Mouse (Mus musculus) skeletal muscle tissue, adult 2 months (tissue): ENCODE results near the gene Zfp239.

Experiments
- DNase-seq: peaks from one replicate; pipeline ENCODE4 v3.0.0-alpha.2; 2012; ENCODE audit warnings: low read depth, low spot score

The Zfp239 gene

GRCm38 (mm10) chr6:117878700-117879407 lies 17.0 kb downstream of the Zfp239 start:
- peak; percentile 94 for DNase-seq

GRCm38 (mm10) chr6:117879408-117880115 lies 17.7 kb downstream of the Zfp239 start:
- peak; percentile 99 for DNase-seq

- no peak for DNase-seq
Observed at GRCm38 (mm10) chr6:117880394-117880838, 18.5 kb downstream of the Zfp239 start.

GRCm38 (mm10) chr6:117881229-117881628 lies 19.3 kb downstream of the Zfp239 start:
- DNase-seq = no peak

- no peak for DNase-seq
Observed at GRCm38 (mm10) chr6:117881997-117882396, 20.1 kb downstream of the Zfp239 start.

GRCm38 (mm10) chr6:117885943-117886342 lies 24.0 kb downstream of the Zfp239 start:
- DNase-seq = no peak

- DNase-seq = no peak
Observed at GRCm38 (mm10) chr6:117888032-117888431, 26.1 kb downstream of the Zfp239 start.

GRCm38 (mm10) chr6:117888642-117889096 lies 26.8 kb downstream of the Zfp239 start:
- no peak for DNase-seq

GRCm38 (mm10) chr6:117890257-117890656 lies 28.4 kb downstream of the Zfp239 start:
- no peak for DNase-seq

GRCm38 (mm10) chr6:117891369-117892160 lies 29.7 kb downstream of the Zfp239 start:
- DNase-seq = no peak

GRCm38 (mm10) chr6:117892386-117892785 lies 30.5 kb downstream of the Zfp239 start:
- no peak for DNase-seq

GRCm38 (mm10) chr6:117893435-117893834 lies 31.5 kb downstream of the Zfp239 start:
- no peak for DNase-seq

GRCm38 (mm10) chr6:117897800-117898199 lies 35.9 kb downstream of the Zfp239 start:
- DNase-seq = no peak

- no peak for DNase-seq
Observed at GRCm38 (mm10) chr6:117900126-117901080, 38.5 kb downstream of the Zfp239 start, which contains the start of gene Hnrnpf. Hnrnpf (plus strand) TSS chr6:117900324.

GRCm38 (mm10) chr6:117901510-117902402 lies 39.9 kb downstream of the Zfp239 start:
- no peak for DNase-seq

GRCm38 (mm10) chr6:117902556-117902955 lies 40.7 kb downstream of the Zfp239 start:
- DNase-seq = no peak

GRCm38 (mm10) chr6:117903836-117904235 lies 41.9 kb downstream of the Zfp239 start:
- no peak for DNase-seq

GRCm38 (mm10) chr6:117905260-117905930 lies 43.5 kb downstream of the Zfp239 start:
- DNase-seq = no peak

- DNase-seq = no peak
Observed at GRCm38 (mm10) chr6:117906015-117906531, 44.2 kb downstream of the Zfp239 start.
